Mouse (Mus musculus): Measurements from ENCODE around the gene A930009A15Rik. TPM values are rescaled to one million over a fixed set of nuclear protein-coding genes. Genes with fewer than 3 reads are reported as not detected.

A930009A15Rik gene
- total and polyA plus RNA-seq, 2 experiments, result not detected

DNA sequence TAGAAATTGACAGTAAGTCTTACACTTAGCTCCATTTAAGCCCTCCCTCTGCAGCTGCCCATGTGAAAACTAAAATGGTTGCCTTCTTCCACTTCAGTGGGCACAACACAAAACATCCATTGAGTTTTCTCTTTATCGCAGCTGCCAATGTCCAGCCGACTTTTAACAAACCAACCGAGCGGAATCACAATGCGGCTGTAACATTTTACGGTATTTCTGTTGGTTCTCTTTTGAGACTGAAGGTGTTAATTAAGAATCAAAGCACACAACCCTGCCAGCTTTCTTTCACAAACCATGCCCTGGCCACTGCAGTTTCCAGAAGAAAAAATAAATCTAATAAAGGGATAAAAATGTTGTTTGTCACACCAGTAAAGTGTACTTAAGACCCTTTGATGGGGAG is 1.5 kb downstream of the A930009A15Rik start:
- Histone ChIP-seq H3K27ac (replicated peaks; ENCODE audit: insufficient read depth, low read depth, low read length) (no peak overlapping the region), H3K36me3 (ENCODE audit: control insufficient read depth, insufficient read depth, low read length) (no peaks in the 10 kb centered on the region), H3K4me1 (ENCODE audit: control insufficient read depth, insufficient read depth, low read length) (no peaks in the 10 kb centered on the region), H3K79me2 (ENCODE audit: control insufficient read depth, insufficient read depth, low read length) (no peaks in the 10 kb centered on the region), H3K9ac (ENCODE audit: low read depth, low read length) (no peak overlapping the region), H3K27me3 (ENCODE audit: control insufficient read depth, insufficient read depth, low read length) (no peaks in the 10 kb centered on the region), H3K4me3 (ENCODE audit: insufficient read depth, low read depth, low read length) (no peak overlapping the region)
- TF ChIP-seq POLR2A (IDR thresholded peaks at IDR 0.05; ENCODE audit: extremely low read depth, insufficient read depth, low read length) (no peak), CTCF (IDR thresholded peaks at IDR 0.05; ENCODE audit: low read depth, low read length) (no peak)
- WGBS, result 94% methylated on average over 6 of the region's 6 CpGs
- no peak for DNase-seq (ENCODE audit: extremely low read depth, low read depth, low spot score)

DNA sequence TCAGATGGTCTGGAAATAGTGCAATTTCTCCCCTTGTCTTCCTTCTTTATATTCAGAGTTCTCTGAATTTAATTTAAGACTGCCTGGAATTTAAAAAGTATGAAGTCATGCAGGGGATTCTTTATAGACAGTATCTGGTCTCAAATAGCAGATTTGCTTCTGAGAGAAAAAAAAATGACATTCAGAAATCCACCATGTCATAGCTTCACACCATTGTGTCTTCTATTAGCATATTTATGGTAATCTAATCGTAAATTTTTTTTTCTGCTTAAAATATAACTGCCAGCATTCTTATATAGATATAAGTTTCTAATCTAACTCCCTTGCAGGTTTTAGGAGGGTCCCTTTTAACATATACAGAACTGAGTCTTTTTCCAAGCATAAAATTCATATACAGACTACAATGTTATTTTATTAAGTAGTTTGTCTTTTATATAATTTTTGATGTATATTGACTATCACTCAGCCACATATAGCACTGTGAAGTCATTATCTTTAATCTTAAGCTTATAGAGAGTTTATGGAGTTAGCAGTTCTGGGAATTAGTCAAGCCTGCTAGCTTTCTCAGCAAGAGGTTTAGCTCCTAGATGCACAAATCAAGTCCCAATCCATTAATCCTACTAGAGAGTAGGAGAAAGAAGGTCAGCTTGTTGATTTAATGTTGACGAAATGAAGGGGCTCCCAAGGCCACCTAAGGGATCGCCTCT is 2.1 kb downstream of the A930009A15Rik start:
- Histone ChIP-seq H3K4me1 (ENCODE audit: control insufficient read depth, insufficient read depth, low read length) (no peaks in the 10 kb centered on the region), H3K79me2 (ENCODE audit: control insufficient read depth, insufficient read depth, low read length) (no peaks in the 10 kb centered on the region), H3K36me3 (ENCODE audit: control insufficient read depth, insufficient read depth, low read length) (no peaks in the 10 kb centered on the region), H3K4me3 (ENCODE audit: insufficient read depth, low read depth, low read length) (no peak overlapping the region), H3K27me3 (ENCODE audit: control insufficient read depth, insufficient read depth, low read length) (no peaks in the 10 kb centered on the region), H3K27ac (replicated peaks; ENCODE audit: insufficient read depth, low read depth, low read length) (no peak overlapping the region), H3K9ac (ENCODE audit: low read depth, low read length) (no peak overlapping the region)
- TF ChIP-seq CTCF (IDR thresholded peaks at IDR 0.05; ENCODE audit: low read depth, low read length) (no peak), POLR2A (IDR thresholded peaks at IDR 0.05; ENCODE audit: extremely low read depth, insufficient read depth, low read length) (no peak)
- WGBS, result 63% methylated on average over 3 of the region's 3 CpGs
- no peak for DNase-seq (ENCODE audit: extremely low read depth, low read depth, low spot score)

DNA sequence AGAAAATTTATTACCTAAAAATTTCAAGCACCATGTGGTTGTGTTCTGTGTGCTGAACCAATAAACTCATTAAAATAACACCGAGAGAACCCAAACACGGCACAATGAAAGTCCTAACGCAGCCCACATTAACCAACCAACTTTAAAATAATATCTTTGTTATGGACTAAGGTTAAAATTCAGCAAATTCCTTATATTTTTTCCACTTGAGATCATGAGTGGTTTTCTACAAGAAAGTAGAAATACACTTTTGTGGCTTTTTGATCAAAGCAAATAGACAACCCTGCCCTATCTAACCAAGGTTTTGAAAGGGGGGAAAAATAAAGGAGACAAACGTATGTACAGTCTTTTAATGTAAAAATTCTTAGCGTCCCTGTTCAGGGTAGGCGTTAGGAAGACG is 9.3 kb downstream of the A930009A15Rik start:
- TF ChIP-seq CTCF (IDR thresholded peaks at IDR 0.05; ENCODE audit: low read depth, low read length) (no peak), POLR2A (IDR thresholded peaks at IDR 0.05; ENCODE audit: extremely low read depth, insufficient read depth, low read length) (no peak)

DNA sequence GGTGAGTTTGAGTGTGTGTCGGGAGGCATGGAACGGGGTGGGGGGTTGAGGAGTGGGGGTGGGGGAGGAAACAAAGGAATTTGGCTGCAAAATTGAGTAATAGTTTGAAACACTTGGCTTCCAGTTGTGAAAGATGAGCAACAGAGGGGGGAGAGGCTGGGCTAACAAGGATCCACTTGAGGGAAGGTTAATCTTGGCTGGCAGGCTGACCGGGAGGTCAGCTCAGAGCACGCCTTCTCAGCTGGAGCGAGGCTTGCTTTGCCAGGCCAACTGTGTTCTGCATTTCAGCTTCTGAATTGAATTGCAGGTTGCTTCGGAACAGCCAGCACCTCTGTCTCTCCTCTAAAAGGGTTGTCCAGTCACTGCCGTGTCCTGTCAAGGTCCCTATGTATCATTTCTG is 9.7 kb downstream of the A930009A15Rik start:
- Histone ChIP-seq H3K9ac (ENCODE audit: low read depth, low read length) (no peak overlapping the region), H3K4me3 (ENCODE audit: insufficient read depth, low read depth, low read length) (no peak overlapping the region), H3K27me3 (ENCODE audit: control insufficient read depth, insufficient read depth, low read length) (no peaks in the 10 kb centered on the region; the same call in 1 of the 2 replicates), H3K36me3 (ENCODE audit: control insufficient read depth, insufficient read depth, low read length) (no peaks in the 10 kb centered on the region), H3K79me2 (ENCODE audit: control insufficient read depth, insufficient read depth, low read length) (no peaks in the 10 kb centered on the region; the same call in 1 of the 2 replicates), H3K4me1 (ENCODE audit: control insufficient read depth, insufficient read depth, low read length) (peaks cover 6% of the 10 kb centered on the region; the same call in 1 of the 2 replicates), H3K27ac (replicated peaks; ENCODE audit: insufficient read depth, low read depth, low read length) (no peak overlapping the region)
- WGBS, result 35% methylated on average over 7 of the region's 7 CpGs
- no peak for TF ChIP-seq CTCF (IDR thresholded peaks at IDR 0.05; ENCODE audit: low read depth, low read length)
- peak; percentile 68 for DNase-seq (ENCODE audit: extremely low read depth, low read depth, low spot score)

More for the DNA sequence above, 9.3 kb downstream of the A930009A15Rik start:
- 89% methylated on average over 7 of the region's 7 CpGs for WGBS
- no peak overlapping the region for H3K9ac ChIP-seq (ENCODE audit: low read depth, low read length)
- H3K27me3 ChIP-seq (ENCODE audit: control insufficient read depth, insufficient read depth, low read length), result no peaks in the 10 kb centered on the region; the same call in 1 of the 2 replicates
- H3K27ac ChIP-seq (replicated peaks; ENCODE audit: insufficient read depth, low read depth, low read length), result no peak overlapping the region
- no peaks in the 10 kb centered on the region; the same call in 1 of the 2 replicates for H3K79me2 ChIP-seq (ENCODE audit: control insufficient read depth, insufficient read depth, low read length)
- H3K36me3 ChIP-seq (ENCODE audit: control insufficient read depth, insufficient read depth, low read length), result no peaks in the 10 kb centered on the region
- no peak for DNase-seq (ENCODE audit: extremely low read depth, low read depth, low spot score)
- no peak overlapping the region for H3K4me3 ChIP-seq (ENCODE audit: insufficient read depth, low read depth, low read length)
- peaks cover 6% of the 10 kb centered on the region; the same call in 1 of the 2 replicates for H3K4me1 ChIP-seq (ENCODE audit: control insufficient read depth, insufficient read depth, low read length)

DNA sequence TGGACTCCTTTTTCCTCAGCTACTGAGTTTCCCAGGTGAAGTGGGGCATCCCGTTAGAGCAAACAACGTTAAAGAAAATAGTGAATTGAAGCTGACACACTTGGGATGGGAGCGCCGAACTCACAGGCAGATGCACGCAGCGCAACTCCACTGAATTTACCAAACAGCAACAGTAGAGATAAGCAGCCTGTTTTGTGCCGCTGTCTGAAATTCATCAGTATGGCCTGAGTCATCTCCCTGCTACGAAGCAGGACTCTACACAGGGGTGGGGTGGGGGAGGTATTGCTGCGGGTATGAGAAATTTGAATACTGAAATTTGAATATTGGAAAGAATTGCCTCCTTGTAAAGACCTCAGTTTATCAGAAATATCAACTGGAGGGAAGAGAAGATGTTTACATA is 12.2 kb downstream of the A930009A15Rik start:
- WGBS, result 64% methylated on average over 9 of the region's 9 CpGs
- TF ChIP-seq CTCF (IDR thresholded peaks at IDR 0.05; ENCODE audit: low read depth, low read length), result no peak
- TF ChIP-seq POLR2A (IDR thresholded peaks at IDR 0.05; ENCODE audit: extremely low read depth, insufficient read depth, low read length), result no peak
- DNase-seq (ENCODE audit: extremely low read depth, low read depth, low spot score), result no peak
- Histone ChIP-seq H3K4me1 (ENCODE audit: control insufficient read depth, insufficient read depth, low read length) (peaks cover 9% of the 10 kb centered on the region), H3K27me3 (ENCODE audit: control insufficient read depth, insufficient read depth, low read length) (no peaks in the 10 kb centered on the region; the same call in 1 of the 2 replicates), H3K79me2 (ENCODE audit: control insufficient read depth, insufficient read depth, low read length) (no peaks in the 10 kb centered on the region; the same call in 1 of the 2 replicates), H3K4me3 (ENCODE audit: insufficient read depth, low read depth, low read length) (no peak overlapping the region), H3K9ac (ENCODE audit: low read depth, low read length) (no peak overlapping the region), H3K27ac (replicated peaks; ENCODE audit: insufficient read depth, low read depth, low read length) (no peak overlapping the region), H3K36me3 (ENCODE audit: control insufficient read depth, insufficient read depth, low read length) (no peaks in the 10 kb centered on the region)

DNA sequence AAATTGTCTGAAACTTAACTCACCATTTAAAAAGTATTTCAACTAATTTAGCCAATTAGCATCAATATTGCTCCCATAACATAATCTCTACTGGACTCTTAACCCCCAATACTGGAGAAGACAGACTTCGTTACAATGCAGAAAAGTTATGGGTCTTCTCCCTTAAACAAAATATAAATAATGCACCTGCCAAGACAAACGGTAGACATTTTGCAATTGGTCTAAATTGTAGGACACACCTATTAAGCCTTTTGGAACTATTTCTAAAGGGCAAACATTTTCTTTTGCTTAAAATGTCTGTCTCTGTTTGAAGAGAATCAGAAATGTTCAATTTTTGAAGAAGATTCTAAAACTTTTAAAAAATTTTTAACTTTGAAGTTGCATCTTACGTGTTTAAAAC is 13.3 kb downstream of the A930009A15Rik start:
- H3K4me3 ChIP-seq (ENCODE audit: insufficient read depth, low read depth, low read length), result no peak overlapping the region
- H3K4me1 ChIP-seq (ENCODE audit: control insufficient read depth, insufficient read depth, low read length), result peaks cover 11% of the 10 kb centered on the region
- no peak overlapping the region for H3K27ac ChIP-seq (replicated peaks; ENCODE audit: insufficient read depth, low read depth, low read length)
- peak; percentile 64 for DNase-seq (ENCODE audit: extremely low read depth, low read depth, low spot score)
- no peaks in the 10 kb centered on the region; the same call in 1 of the 2 replicates for H3K79me2 ChIP-seq (ENCODE audit: control insufficient read depth, insufficient read depth, low read length)
- WGBS, result 28% methylated on average over 3 of the region's 3 CpGs
- H3K9ac ChIP-seq (ENCODE audit: low read depth, low read length), result no peak overlapping the region
- no peak for TF ChIP-seq CTCF (IDR thresholded peaks at IDR 0.05; ENCODE audit: low read depth, low read length)
- no peak for TF ChIP-seq POLR2A (IDR thresholded peaks at IDR 0.05; ENCODE audit: extremely low read depth, insufficient read depth, low read length)
- no peaks in the 10 kb centered on the region; the same call in 1 of the 2 replicates for H3K27me3 ChIP-seq (ENCODE audit: control insufficient read depth, insufficient read depth, low read length)
- H3K36me3 ChIP-seq (ENCODE audit: control insufficient read depth, insufficient read depth, low read length), result no peaks in the 10 kb centered on the region

Measured in liver, adult 2 months (tissue).